Mouse (Mus musculus) kidney, adult 18-20 months (tissue): ENCODE results near the gene Rapgef1.
"Not testable (repeated sequence)": the region's sequence is repeated elsewhere in the genome, so short reads cannot be mapped to it uniquely, and the experiment has no call there.

Experiments
- DNase-seq: peaks from one replicate; pipeline ENCODE4 v3.0.0; 2021

Gene Rapgef1

DNA sequence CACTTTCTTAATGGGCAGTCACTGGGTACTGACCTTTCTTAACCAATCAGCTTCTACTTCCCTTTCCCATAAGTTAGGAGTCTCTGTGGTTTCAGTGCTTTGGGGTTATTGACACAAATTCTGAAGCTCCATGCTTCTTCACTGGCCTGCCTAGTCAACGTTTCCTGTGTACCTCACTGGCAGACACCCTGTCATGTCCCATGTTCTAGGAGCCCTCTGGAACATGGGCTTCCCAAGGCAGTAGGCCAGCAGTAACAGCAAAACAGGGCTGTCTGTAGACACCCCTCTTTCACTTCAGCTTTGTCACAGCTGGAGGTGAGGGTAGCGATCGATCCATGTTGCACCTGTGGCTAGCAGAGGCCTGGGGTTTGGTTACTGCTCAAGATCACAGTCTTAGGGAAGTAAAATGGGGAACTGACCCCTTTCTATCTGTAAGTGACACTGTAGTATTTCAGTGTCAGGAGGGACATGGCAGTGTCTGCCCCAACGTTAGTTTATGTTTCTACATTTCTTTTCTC lies 4.6 kb downstream of the Rapgef1 start:
- no peak for DNase-seq

GRCm38 (mm10) chr2:29624739-29625138 lies 5.2 kb downstream of the Rapgef1 start:
- no peak for DNase-seq

DNA sequence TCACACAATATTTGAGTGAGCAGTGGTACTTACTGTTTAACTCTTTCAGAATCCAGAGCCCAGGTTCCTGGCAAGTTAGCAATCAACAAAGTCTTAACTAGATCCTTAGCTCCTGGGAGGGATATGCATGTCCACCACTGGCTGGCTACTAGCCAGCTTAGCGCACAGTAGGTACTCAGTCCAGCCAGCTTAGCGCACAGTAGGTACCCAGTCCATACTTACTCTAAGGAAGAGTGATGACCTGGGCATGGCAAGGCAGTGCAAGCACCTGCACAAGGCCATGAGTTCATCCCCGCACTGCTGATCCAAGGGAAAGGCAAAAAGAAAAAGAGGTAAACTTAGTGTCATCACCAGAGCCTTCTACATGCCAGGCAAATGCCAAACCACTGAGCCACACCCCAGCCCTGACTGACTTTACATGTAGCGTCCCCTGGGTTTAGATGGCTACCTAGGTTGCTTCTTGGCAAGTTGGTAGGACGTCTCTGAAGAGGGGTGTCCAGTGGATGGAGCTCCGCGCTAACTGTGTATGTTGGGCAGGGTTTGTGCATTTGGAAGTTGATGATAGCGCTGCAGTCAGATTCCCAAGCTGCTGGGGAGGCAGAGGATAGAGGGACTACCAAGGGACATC lies 6.2 kb downstream of the Rapgef1 start:
- DNase-seq: no peak

DNA sequence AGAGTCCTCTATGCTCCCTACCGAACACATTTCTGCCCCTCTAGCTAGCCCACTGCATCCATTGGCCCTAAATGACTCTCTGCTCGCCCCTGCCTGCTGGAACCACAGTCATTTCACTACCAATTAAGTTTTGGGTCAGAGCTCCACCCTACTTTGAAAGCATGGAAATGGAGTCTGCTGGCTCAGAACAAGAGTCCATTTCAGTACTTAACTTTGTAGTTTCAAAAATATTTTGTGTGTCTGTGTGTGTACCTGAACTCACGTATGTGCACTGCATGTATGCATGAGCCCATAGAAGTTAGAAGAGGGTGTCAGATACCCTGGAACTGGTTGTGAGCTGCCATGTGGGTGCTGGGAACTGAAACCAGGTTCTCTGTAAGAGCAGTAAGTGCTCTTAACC lies 7.8 kb downstream of the Rapgef1 start:
- DNase-seq: no peak

- no peak for DNase-seq
Measured at GRCm38 (mm10) chr2:29628186-29628585, 8.7 kb downstream of the Rapgef1 start.

DNA sequence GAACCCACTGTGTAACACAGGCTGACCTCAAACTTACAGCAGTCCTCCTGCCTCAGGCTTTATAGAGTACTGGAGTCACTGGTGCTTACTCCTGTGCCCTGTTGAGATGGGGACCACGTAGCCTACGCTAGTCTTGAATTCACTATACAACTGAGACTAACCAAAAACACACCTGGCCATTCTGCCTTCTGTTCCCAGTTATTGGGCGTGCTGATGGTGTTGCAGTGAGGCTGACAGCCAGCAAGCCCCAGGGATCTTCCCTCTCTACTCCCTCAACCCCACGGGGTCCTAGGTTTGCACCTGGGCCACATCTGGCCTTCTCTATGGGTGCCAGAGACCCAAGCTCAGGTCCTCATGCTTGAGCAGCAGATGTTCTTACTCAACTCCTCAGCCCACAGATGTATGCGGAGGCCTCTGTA lies 9.3 kb downstream of the Rapgef1 start:
- no peak for DNase-seq

DNA sequence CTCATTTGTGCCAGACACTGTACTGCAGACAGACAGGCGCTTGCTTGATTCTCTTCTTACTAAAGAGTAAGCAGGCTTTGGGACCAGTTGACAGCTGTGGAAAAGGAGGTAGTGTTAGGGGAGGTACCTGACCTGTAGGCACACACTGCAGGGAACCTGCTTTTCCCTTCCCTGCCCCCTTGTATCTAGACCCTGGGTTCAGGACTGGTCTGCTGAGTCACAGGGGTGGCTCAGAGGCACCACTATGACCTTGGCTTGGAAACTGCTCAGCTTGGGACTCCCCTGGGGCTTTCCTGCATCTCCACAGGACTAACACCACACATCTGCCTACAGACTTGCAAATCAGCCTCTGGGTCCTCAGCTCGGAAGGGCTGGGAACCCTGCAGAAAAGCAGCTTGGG lies 9.8 kb downstream of the Rapgef1 start:
- no peak for DNase-seq

- DNase-seq: no peak
Measured at GRCm38 (mm10) chr2:29630141-29630771, 10.7 kb downstream of the Rapgef1 start.

GRCm38 (mm10) chr2:29631020-29631419 lies 11.5 kb downstream of the Rapgef1 start:
- no peak for DNase-seq

GRCm38 (mm10) chr2:29631564-29632167 lies 12.1 kb downstream of the Rapgef1 start:
- DNase-seq: not testable (repeated sequence)

DNA sequence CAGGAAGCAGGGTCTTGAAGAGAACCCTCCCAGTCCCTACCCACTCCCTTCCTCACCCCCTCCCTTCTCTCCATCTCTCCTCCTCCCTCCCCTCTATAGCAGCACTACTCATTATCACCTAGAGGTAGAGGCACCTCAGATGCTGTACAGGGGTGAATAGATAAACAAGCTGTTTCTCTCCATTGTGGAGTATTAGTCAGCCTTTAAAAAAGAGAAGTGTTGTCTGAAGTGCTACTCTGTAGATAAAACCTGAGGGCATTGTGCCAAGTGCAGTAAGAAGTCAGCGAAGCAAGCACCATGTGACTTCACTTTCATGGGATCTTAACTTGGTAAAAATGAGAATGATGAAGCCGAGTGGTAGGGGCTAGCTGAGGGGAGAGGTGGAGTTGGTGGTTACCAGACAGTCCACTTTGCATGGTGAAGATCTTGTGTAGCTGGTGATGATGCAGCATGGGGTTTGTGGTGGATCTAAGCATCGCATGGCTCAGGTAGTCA lies 12.7 kb downstream of the Rapgef1 start:
- no peak for DNase-seq

GRCm38 (mm10) chr2:29633101-29633554 lies 13.6 kb downstream of the Rapgef1 start:
- DNase-seq: peak; percentile 94

GRCm38 (mm10) chr2:29633782-29634181 lies 14.3 kb downstream of the Rapgef1 start:
- no peak for DNase-seq

DNA sequence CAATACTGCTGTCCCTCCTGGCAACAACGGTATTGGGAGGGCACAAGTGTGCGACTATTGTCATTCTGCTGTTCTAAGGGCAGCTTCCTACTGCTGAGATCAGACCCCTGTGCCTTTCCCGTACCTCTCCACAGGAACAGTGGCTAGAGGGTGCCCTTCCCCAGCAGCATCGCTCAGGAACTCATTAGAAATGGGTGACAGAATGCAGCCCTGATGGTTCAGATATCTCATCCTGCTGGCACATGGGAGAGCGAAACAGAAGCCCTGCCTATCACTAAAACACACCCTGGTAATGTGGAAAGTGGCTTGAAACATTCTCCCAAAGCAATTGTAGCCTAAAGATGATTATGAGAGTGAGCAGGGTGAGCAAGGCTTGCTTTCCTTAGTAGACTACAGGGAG lies 15.0 kb downstream of the Rapgef1 start:
- no peak for DNase-seq

GRCm38 (mm10) chr2:29635966-29636507 lies 16.5 kb downstream of the Rapgef1 start:
- DNase-seq: no peak

GRCm38 (mm10) chr2:29637528-29637927 lies 18.0 kb downstream of the Rapgef1 start:
- DNase-seq: no peak

- no peak for DNase-seq
Measured at GRCm38 (mm10) chr2:29639377-29639776, 19.9 kb downstream of the Rapgef1 start.

GRCm38 (mm10) chr2:29639953-29640743 lies 20.6 kb downstream of the Rapgef1 start:
- DNase-seq: no peak

- no peak for DNase-seq
Measured at GRCm38 (mm10) chr2:29641707-29642106, 22.2 kb downstream of the Rapgef1 start.

DNA sequence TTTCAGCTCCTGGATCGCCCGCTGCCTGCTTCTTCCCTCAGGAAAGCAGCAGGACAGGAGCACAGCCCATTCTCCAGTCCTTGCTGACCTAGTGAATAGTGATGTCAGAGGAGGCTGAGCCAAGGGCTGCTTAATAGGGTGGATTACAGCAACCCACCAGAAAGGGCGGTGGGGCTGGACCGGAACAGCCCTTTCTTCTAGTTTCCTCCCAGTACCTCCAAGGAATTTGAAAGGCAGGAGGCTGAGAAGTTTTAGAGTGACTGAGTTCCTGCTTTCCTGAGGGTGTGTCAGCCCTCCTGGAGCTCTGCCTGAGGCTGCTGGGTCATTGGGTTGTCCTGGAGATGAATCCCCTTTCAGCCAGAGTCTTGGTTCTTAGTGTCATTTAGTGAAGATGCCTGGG lies 23.9 kb downstream of the Rapgef1 start:
- no peak for DNase-seq

GRCm38 (mm10) chr2:29645071-29645628 lies 25.6 kb downstream of the Rapgef1 start:
- no peak for DNase-seq

GRCm38 (mm10) chr2:29646613-29647012 lies 27.1 kb downstream of the Rapgef1 start:
- no peak for DNase-seq
